Mouse (Mus musculus) liver, embryonic 13.5 days (tissue): ENCODE results near the gene Sap25. TPM values are rescaled to one million over a fixed set of nuclear protein-coding genes. Genes with fewer than 3 reads are reported as not detected.

Experiments used
- ATAC-seq: fragments of 200-750 bp; cut with Nextera tagmentation; 2 replicates; pipeline ENCODE4 v1.8.0; 2017; ENCODE audit warnings: low read depth, mild to moderate bottlenecking, moderate number of reproducible peaks, moderate library complexity
- DNase-seq: peaks from one replicate; pipeline ENCODE4 v3.0.0; 2022
- H3K27ac ChIP-seq: fragments of 300-500 bp; sonication (generic); 2 replicates; pipeline ENCODE4 v1.5.1; 2015; ENCODE audit warnings: moderate library complexity, mild to moderate bottlenecking, inconsistent platforms
- H3K27me3 ChIP-seq: fragments of 300-500 bp; sonication (generic); 2 replicates; pipeline ENCODE4 v1.6.1; 2015; ENCODE audit warnings: mild to moderate bottlenecking, inconsistent platforms
- H3K36me3 ChIP-seq: fragments of 300-500 bp; sonication (generic); 2 replicates; pipeline ENCODE4 v1.6.1; 2015; ENCODE audit warnings: mild to moderate bottlenecking, inconsistent platforms
- H3K4me1 ChIP-seq: fragments of 300-500 bp; sonication (generic); replicated peaks from 2 replicates; pipeline ENCODE4 v1.6.1; 2015; ENCODE audit warnings: inconsistent platforms
- H3K4me2 ChIP-seq: fragments of 300-500 bp; sonication (generic); 2 replicates; pipeline ENCODE4 v1.6.1; 2015; ENCODE audit warnings: inconsistent platforms, mild to moderate bottlenecking, moderate library complexity
- H3K4me3 ChIP-seq: fragments of 300-500 bp; sonication (generic); replicated peaks from 2 replicates; pipeline ENCODE4 v1.5.1; 2015; ENCODE audit warnings: mild to moderate bottlenecking, inconsistent platforms
- H3K9ac ChIP-seq: fragments of 300-500 bp; sonication (generic); 2 replicates; pipeline ENCODE4 v1.6.1; 2015; ENCODE audit warnings: mild to moderate bottlenecking, inconsistent platforms
- H3K9me3 ChIP-seq: fragments of 300-500 bp; sonication (generic); replicated peaks from 2 replicates; pipeline ENCODE4 v1.6.1; 2016; ENCODE audit warnings: inconsistent platforms
- WGBS: fragments of 180-500 bp; shearing (Covaris S2); methylation state at CpG from one replicate; pipeline ENCODE4 v1.1.7; 2015; ENCODE audit not compliant: insufficient replicate concordance; 5-methylcytosine and 5-hydroxymethylcytosine counted together
- polyA plus RNA-seq: library from polyadenylated mRNA; unstranded; fragments of >200 nt; fragmentation: Nextera tagmentation; extraction: Ambion mirVana; gene quantifications from 2 replicates; pipeline ENCODE4 v1.2.1, GENCODE M21; 2015

The Sap25 gene
- 2.8 and 3.4 TPM in 2 replicates for polyA plus RNA-seq

DNA sequence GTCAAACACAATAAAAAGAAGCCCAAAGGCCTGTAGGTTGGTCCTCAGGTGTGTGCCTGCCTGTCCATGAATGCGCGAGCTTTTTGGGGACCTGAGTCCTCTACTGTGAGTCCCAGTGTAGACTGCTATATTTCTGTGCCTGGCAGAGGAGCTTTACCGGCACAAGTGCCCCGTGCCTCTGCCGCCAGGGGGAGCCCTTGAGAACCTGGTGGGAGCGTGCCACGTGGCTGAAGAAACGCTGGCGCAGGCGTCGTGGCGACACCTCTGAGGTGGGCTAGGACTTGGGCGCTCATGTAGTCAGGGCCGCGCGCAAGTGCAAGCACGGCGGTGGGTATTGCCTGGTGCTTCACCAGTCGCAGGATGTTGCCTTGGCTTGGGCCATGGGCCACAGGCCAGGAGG is at the start of gene Sap25:
Sap25 (plus strand) TSS at position 281 of the 400 bp plus-strand sequence.
- Histone ChIP-seq H3K4me3 (no peak within 1 kb of the TSS), H3K4me1 (peaks cover 48% of the 10 kb centered on the region), H3K9ac (no peak within 1 kb of the TSS), H3K27ac (no peak within 1 kb of the TSS), H3K9me3 (no peaks in the 10 kb centered on the region), H3K27me3 (peaks cover 30% of the 10 kb centered on the region), H3K4me2 (no peak within 1 kb of the TSS), H3K36me3 (peaks cover 68% of the 10 kb centered on the region)
- ATAC-seq (0 out of 2 replicates have a peak, but pooled peaks have one; percentile 6), DNase-seq (peak; percentile 41)
- WGBS, result 80% methylated on average over 19 of the region's 19 CpGs

DNA sequence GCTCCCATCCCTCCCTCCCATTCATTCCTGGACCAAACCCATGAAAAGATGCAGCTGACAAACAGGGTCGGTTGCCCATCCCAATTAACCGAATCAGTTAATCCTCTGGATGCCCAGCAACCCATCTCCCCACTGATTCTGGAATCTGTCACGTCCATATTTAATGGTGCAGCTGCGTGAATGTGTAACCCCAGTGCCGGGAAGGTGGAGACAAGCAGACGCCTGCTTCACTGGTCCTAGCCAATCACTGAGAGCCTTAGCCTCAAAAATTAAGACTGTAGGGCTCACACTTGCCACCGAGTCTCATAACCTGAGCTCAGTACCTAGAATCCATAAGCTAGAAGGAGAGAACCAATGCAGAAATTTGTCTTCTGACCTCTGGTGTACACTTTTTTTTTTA is 45.2 kb upstream of the Sap25 start:
- no peak for DNase-seq

GRCm38 (mm10) chr5:137596601-137597261 is 44.4 kb upstream of the Sap25 start:
- Histone ChIP-seq H3K4me2 (peak overlapping the region; percentile 62), H3K4me1 (peaks cover 44% of the 10 kb centered on the region), H3K9me3 (no peaks in the 10 kb centered on the region), H3K4me3 (peak overlapping the region; percentile 39), H3K36me3 (peaks cover 20% of the 10 kb centered on the region), H3K9ac (peak overlapping the region; percentile 45; the same call in 1 of the 2 replicates), H3K27me3 (no peaks in the 10 kb centered on the region), H3K27ac (peak overlapping the region; percentile 77)
- DNase-seq, result peak; percentile 59
- no peak for ATAC-seq
- 23% methylated on average over 30 of the region's 30 CpGs for WGBS

More for the DNA sequence above, 45.2 kb upstream of the Sap25 start:
- ATAC-seq, result no peak
- Histone ChIP-seq H3K4me1 (peaks cover 42% of the 10 kb centered on the region), H3K27ac (no peak overlapping the region), H3K9me3 (no peaks in the 10 kb centered on the region), H3K9ac (no peak overlapping the region), H3K36me3 (peaks cover 20% of the 10 kb centered on the region), H3K27me3 (no peaks in the 10 kb centered on the region), H3K4me2 (no peak overlapping the region), H3K4me3 (no peak overlapping the region)
- WGBS, result 70% methylated on average over 7 of the region's 7 CpGs

DNA sequence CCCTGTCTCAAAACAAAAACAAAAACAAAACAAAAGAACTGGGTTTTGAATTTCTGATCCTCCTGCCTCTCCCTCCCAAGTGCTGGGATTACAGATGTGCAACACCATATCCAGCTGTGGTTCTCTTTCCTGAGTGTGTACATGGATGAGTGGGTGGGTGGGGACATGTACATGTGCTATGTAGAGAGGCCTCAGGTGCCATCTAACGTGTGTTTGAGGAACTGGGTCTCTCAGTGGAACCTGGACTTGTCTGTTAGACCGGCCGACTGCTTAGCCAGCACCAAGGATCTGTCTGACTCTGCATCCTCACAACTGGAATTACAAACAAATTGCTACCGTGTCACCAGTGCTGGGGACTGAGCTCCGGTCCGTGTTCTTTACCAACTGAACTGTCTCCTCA is 43.5 kb upstream of the Sap25 start:
- Histone ChIP-seq H3K27ac (peak overlapping the region; percentile 77), H3K9me3 (no peaks in the 10 kb centered on the region), H3K4me2 (peak overlapping the region; percentile 62), H3K36me3 (peaks cover 20% of the 10 kb centered on the region), H3K4me1 (peaks cover 52% of the 10 kb centered on the region), H3K27me3 (no peaks in the 10 kb centered on the region), H3K4me3 (no peak overlapping the region), H3K9ac (no peak overlapping the region)
- DNase-seq (no peak), ATAC-seq (no peak)
- 64% methylated on average over 6 of the region's 6 CpGs for WGBS

GRCm38 (mm10) chr5:137598100-137598826 is 42.9 kb upstream of the Sap25 start:
- Histone ChIP-seq H3K9ac (0 out of 2 replicates have a peak overlapping the region, but pooled peaks have one; percentile 23), H3K36me3 (peaks cover 20% of the 10 kb centered on the region), H3K4me3 (no peak overlapping the region), H3K4me2 (peak overlapping the region; percentile 23; the same call in 1 of the 2 replicates), H3K27ac (peak overlapping the region; percentile 77), H3K4me1 (peaks cover 58% of the 10 kb centered on the region), H3K27me3 (no peaks in the 10 kb centered on the region), H3K9me3 (no peaks in the 10 kb centered on the region)
- ATAC-seq (no peak), DNase-seq (no peak)
- WGBS, result 13% methylated on average over 2 of the region's 2 CpGs

DNA sequence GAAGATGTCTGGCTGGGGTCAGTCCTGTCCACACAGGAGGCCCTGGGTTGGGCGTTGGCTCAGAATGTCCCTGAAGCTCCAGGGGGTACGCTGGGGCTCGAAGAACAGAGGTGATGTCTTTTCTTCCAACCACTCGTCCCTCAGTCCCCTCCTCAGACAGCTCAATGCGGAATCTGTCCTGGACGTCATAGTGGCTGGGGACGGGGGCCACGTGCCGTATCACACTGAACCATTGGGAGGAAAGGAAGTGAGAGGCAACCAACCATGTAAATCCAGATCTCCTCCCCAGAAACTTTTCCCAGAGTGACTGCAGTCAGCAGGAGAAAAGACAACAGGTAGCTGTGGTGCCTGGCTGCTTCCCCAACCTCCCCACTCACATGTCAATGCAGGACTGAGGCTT is 41.5 kb upstream of the Sap25 start:
- no peaks in the 10 kb centered on the region for H3K27me3 ChIP-seq
- peaks cover 20% of the 10 kb centered on the region for H3K36me3 ChIP-seq
- peaks cover 72% of the 10 kb centered on the region for H3K4me1 ChIP-seq
- peak overlapping the region; percentile 83 for H3K4me3 ChIP-seq
- no peak for DNase-seq
- peak overlapping the region; percentile 100 for H3K4me2 ChIP-seq
- H3K9ac ChIP-seq, result peak overlapping the region; percentile 91
- 23% methylated on average over 9 of the region's 9 CpGs for WGBS
- peak overlapping the region; percentile 91 for H3K27ac ChIP-seq
- no peak for ATAC-seq
- no peaks in the 10 kb centered on the region for H3K9me3 ChIP-seq

DNA sequence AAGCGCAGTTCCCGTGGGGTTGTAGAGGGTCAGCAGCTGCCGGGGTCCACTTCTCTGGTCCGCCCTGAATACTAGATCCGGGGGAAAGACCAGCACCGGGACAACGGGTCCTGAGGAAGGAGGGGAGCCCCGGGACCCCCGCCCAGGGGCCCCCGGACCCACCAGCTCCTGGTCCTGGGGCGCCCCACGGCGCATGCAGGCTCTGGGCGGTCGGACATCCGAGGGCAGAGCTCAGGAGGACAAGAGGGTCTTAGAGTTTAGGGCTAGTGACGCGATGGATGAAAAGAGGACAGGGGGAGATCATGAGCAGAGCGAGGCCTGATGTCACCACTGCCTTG is 40.9 kb upstream of the Sap25 start:
- peak overlapping the region; percentile 91 for H3K9ac ChIP-seq
- peak overlapping the region; percentile 83 for H3K4me3 ChIP-seq
- ATAC-seq (peak; percentile 49), DNase-seq (no peak)
- peak overlapping the region; percentile 91 for H3K27ac ChIP-seq
- H3K27me3 ChIP-seq, result no peaks in the 10 kb centered on the region
- 2% methylated on average over 19 of the region's 19 CpGs for WGBS
- peaks cover 20% of the 10 kb centered on the region for H3K36me3 ChIP-seq
- no peaks in the 10 kb centered on the region for H3K9me3 ChIP-seq
- H3K4me1 ChIP-seq, result peaks cover 77% of the 10 kb centered on the region
- peak overlapping the region; percentile 100 for H3K4me2 ChIP-seq

- ATAC-seq (peak; percentile 92), DNase-seq (peak; percentile 96)
- Histone ChIP-seq H3K9me3 (no peaks in the 10 kb centered on the region), H3K27ac (peak within 1 kb of the TSS; percentile 91), H3K9ac (peak within 1 kb of the TSS; percentile 91), H3K27me3 (no peaks in the 10 kb centered on the region), H3K4me2 (peak within 1 kb of the TSS; percentile 100), H3K4me1 (peaks cover 77% of the 10 kb centered on the region), H3K36me3 (peaks cover 19% of the 10 kb centered on the region), H3K4me3 (peak within 1 kb of the TSS; percentile 83)
- WGBS, result under 1% methylated on average over 41 of the region's 41 CpGs
Observed at GRCm38 (mm10) chr5:137600619-137601364, 40.3 kb upstream of the Sap25 start, which contains the start of gene Mospd3. TSS of gene Mospd3 (minus strand) at chr5:137601058.

GRCm38 (mm10) chr5:137601365-137601729 is 39.8 kb upstream of the Sap25 start:
- Histone ChIP-seq H3K36me3 (peaks cover 19% of the 10 kb centered on the region), H3K9me3 (no peaks in the 10 kb centered on the region), H3K27me3 (no peaks in the 10 kb centered on the region), H3K27ac (peak overlapping the region; percentile 85), H3K9ac (peak overlapping the region; percentile 78), H3K4me2 (peak overlapping the region; percentile 100), H3K4me3 (peak overlapping the region; percentile 83), H3K4me1 (peaks cover 80% of the 10 kb centered on the region)
- DNase-seq, result peak; percentile 32
- no peak for ATAC-seq
- WGBS, result under 1% methylated on average over 22 of the region's 22 CpGs

GRCm38 (mm10) chr5:137607860-137608653 is 33.1 kb upstream of the Sap25 start:
- peaks cover 76% of the 10 kb centered on the region for H3K4me1 ChIP-seq
- H3K9me3 ChIP-seq, result no peaks in the 10 kb centered on the region
- H3K27ac ChIP-seq, result no peak overlapping the region; the same call in 1 of the 2 replicates
- WGBS, result 41% methylated on average over 26 of the region's 26 CpGs
- no peak overlapping the region for H3K4me3 ChIP-seq
- ATAC-seq, result no peak
- H3K36me3 ChIP-seq, result peaks cover 7% of the 10 kb centered on the region; the same call in 1 of the 2 replicates
- 0 out of 2 replicates have a peak overlapping the region, but pooled peaks have one; percentile 15 for H3K9ac ChIP-seq
- peaks cover 20% of the 10 kb centered on the region for H3K27me3 ChIP-seq
- 0 out of 2 replicates have a peak overlapping the region, but pooled peaks have one; percentile 10 for H3K4me2 ChIP-seq
- no peak for DNase-seq
